In genomic region chr13:50958051-50958883, GRCm38 (mm10) we compare ENCODE assay signal across 10 mouse cellular contexts.
DNase-seq lines count a peak whose midpoint lies in the region; ATAC-seq and TF ChIP-seq lines count a peak whose summit lies in the region.
"Had no signal": no experiment of that assay in that cellular context is flagged by ENCODE, and none has a peak within 500 bp of the region (broad histone marks: within the 10 kb centered on the region; RNA-seq: fewer than 3 reads in every experiment).

No protein-coding gene starts in this region.

- no peaks in the 10 kb centered on the region for H3K9me3 ChIP-seq in liver, postnatal 0 days (ENCODE audit: low read length)
- no peaks in the 10 kb centered on the region for H3K9me3 ChIP-seq in liver, embryonic 12.5 days (replicated peaks)
- no peaks in the 10 kb centered on the region for H3K9me3 ChIP-seq in intestine, embryonic 15.5 days
- H3K9me3 ChIP-seq: forebrain, embryonic 10.5 days had no signal

- H3K4me2 ChIP-seq in liver, postnatal 0 days (ENCODE audit: low read depth, low read length): peak overlapping the region; percentile 30; the same call in 1 of the 2 replicates
- H3K4me2 ChIP-seq in liver, embryonic 12.5 days: no peak overlapping the region
- peak overlapping the region; percentile 48 for H3K4me2 ChIP-seq in intestine, embryonic 15.5 days (replicated peaks)

- H3K9ac ChIP-seq in liver, postnatal 0 days (replicated peaks): no peak overlapping the region
- H3K9ac ChIP-seq in liver, embryonic 12.5 days: no peak overlapping the region
- peak overlapping the region; percentile 8; the same call in 1 of the 2 replicates for H3K9ac ChIP-seq in intestine, embryonic 15.5 days

- H3K27ac ChIP-seq in liver, postnatal 0 days (ENCODE audit: low read depth): no peak overlapping the region
- no peak overlapping the region for H3K27ac ChIP-seq in liver, embryonic 12.5 days
- no peak overlapping the region for H3K27ac ChIP-seq in intestine, embryonic 15.5 days
- H3K27ac ChIP-seq: forebrain, embryonic 10.5 days had no signal

- H3K4me1 ChIP-seq in liver, postnatal 0 days (ENCODE audit: insufficient read depth): no peaks in the 10 kb centered on the region
- H3K4me1 ChIP-seq in liver, embryonic 12.5 days: no peaks in the 10 kb centered on the region
- no peaks in the 10 kb centered on the region for H3K4me1 ChIP-seq in intestine, embryonic 15.5 days (replicated peaks)
- H3K4me1 ChIP-seq: forebrain, embryonic 10.5 days had no signal

- no peaks in the 10 kb centered on the region for H3K27me3 ChIP-seq in liver, postnatal 0 days (ENCODE audit: insufficient read depth, low read length)
- no peaks in the 10 kb centered on the region for H3K27me3 ChIP-seq in liver, embryonic 12.5 days (replicated peaks)
- no peaks in the 10 kb centered on the region for H3K27me3 ChIP-seq in intestine, embryonic 15.5 days (replicated peaks)
- H3K27me3 ChIP-seq in splenic B cell, adult 2 months (ENCODE audit: control insufficient read depth, insufficient read depth, low read length, poor library complexity, severe bottlenecking): no peaks in the 10 kb centered on the region

- TF ChIP-seq CTCF in liver, postnatal 0 days (IDR thresholded peaks at IDR 0.05; ENCODE audit: low read depth): no peak

- H3K4me3 ChIP-seq in liver, postnatal 0 days (ENCODE audit: low read depth, low read length): no peak overlapping the region
- no peak overlapping the region for H3K4me3 ChIP-seq in liver, embryonic 12.5 days
- H3K4me3 ChIP-seq in intestine, embryonic 15.5 days (replicated peaks): peak overlapping the region; percentile 11; the same call in 1 of the 2 replicates
- H3K4me3 ChIP-seq: forebrain, embryonic 10.5 days had no signal

- no peak for ATAC-seq in liver, postnatal 0 days
- no peak for ATAC-seq in liver, embryonic 12.5 days
- peak; percentile 76 for ATAC-seq in intestine, embryonic 15.5 days

- no peaks in the 10 kb centered on the region for H3K36me3 ChIP-seq in liver, postnatal 0 days (replicated peaks; ENCODE audit: insufficient read depth, low read length)
- no peaks in the 10 kb centered on the region for H3K36me3 ChIP-seq in liver, embryonic 12.5 days
- no peaks in the 10 kb centered on the region for H3K36me3 ChIP-seq in intestine, embryonic 15.5 days
- no peaks in the 10 kb centered on the region for H3K36me3 ChIP-seq in splenic B cell, adult 2 months (ENCODE audit: control insufficient read depth, insufficient read depth, low read length, poor library complexity, severe bottlenecking)
- H3K36me3 ChIP-seq: forebrain, embryonic 10.5 days had no signal

- TF ChIP-seq EP300 in liver, postnatal 0 days (IDR thresholded peaks at IDR 0.05; ENCODE audit: low read depth): no peak

- intact Hi-C loops in gastrocnemius, postnatal 14 days (cut with DNase I; ENCODE audit: low total_unique reads): no loop called here

- DNase-seq in liver, postnatal 0 days: no peak
- peak; percentile 26 to 52 for DNase-seq in adrenal gland, adult 18-20 months (ENCODE audit: low spot score in 2 of 2)
- peak; percentile 3 for DNase-seq in splenic B cell, adult 2 months (ENCODE audit: low read depth, low spot score)
- DNase-seq in ovary, postnatal 10 days (ENCODE audit: low spot score): no peak
- DNase-seq in thymus, adult 18-20 months: no peak
- no peak for DNase-seq in gastrocnemius, postnatal 14 days
- DNase-seq: retina, postnatal 1 day had no signal

- WGBS in liver, postnatal 0 days (ENCODE audit: insufficient replicate concordance): 33% methylated on average over 20 of the region's 20 CpGs
- 31% methylated on average over 20 of the region's 20 CpGs for WGBS in liver, embryonic 12.5 days (ENCODE audit: insufficient replicate concordance)
- 31% methylated on average over 20 of the region's 20 CpGs for WGBS in intestine, embryonic 15.5 days

Comparison
In these comparisons a context has a peak if more than half of its experiments do, and no peak if none do; other contexts are left out.
1. DNase-seq: peak in adrenal gland, adult 18-20 months (2 of 2) and splenic B cell, adult 2 months (single experiment); none in liver, postnatal 0 days (single experiment), ovary, postnatal 10 days (single experiment), thymus, adult 18-20 months (0 of 2) and gastrocnemius, postnatal 14 days (single experiment).